Mouse (Mus musculus) left cerebral cortex, postnatal 25 days (tissue): ENCODE measurements around the gene Atp5b. TPM values are rescaled to one million over a fixed set of nuclear protein-coding genes. Genes with fewer than 3 reads are reported as not detected.
A peak's percentile ranks its signal among the peaks of the same experiment; 100 is the strongest.
"Not testable (repeated sequence)": the region's sequence is repeated elsewhere in the genome, so short reads cannot be mapped to it uniquely, and the experiment has no call there.

Experiments
- DNase-seq, 2 experiments: peaks; one replicate each; pipeline ENCODE4 v3.0.0; 2022; ENCODE audit warnings: low spot score in 2 of 2, mixed read lengths in 1 of 2
- intact Hi-C: fragments of 180-260 bp; cut with DNase I; formaldehyde crosslinking; loops from one replicate; pipeline ENCODE4 v1.15.1; 2025
- total RNA-seq, 2 experiments: library from RNA; stranded (reverse); gene quantifications; 2 replicates each; pipeline ENCODE4 v1.2.3; 2021

Atp5b gene
- total RNA-seq, result 1,000 to 10,000 TPM; 1,709 to 1,721 TPM

DNA sequence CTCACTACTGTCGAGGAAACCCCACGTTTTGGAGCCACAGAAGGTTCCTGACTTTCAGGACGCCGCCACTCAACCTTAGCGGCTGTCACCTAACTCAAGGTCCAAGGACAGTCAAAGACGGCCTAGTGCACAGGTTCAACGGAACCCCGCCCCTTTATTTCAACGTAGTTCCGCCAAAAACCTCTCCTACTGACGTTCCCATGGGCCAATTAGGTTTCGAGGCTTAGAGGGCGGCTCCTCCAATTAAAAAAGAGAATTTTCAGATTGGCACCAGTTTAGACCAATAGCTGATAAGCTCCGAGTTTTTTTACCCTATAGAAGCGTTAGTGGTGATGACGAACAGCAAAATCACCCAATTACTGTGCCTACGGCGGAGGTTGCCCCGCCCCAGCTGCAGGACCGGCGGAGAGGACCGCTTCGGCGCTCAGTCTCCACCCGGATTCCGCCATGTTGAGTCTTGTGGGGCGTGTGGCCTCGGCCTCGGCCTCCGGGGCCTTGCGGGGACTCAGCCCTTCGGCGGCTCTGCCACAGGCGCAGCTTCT lies at the start of gene Atp5b:
TSS of gene Atp5b (plus strand) at position 394 of the 542 bp plus-strand sequence.
- intact Hi-C loops, result loop anchor here (2.0 kb wide), 1 partner anchor 24 kb away; the partner anchor contains the start of gene Ptges3
- peak; percentile 99 to 100 for DNase-seq

DNA sequence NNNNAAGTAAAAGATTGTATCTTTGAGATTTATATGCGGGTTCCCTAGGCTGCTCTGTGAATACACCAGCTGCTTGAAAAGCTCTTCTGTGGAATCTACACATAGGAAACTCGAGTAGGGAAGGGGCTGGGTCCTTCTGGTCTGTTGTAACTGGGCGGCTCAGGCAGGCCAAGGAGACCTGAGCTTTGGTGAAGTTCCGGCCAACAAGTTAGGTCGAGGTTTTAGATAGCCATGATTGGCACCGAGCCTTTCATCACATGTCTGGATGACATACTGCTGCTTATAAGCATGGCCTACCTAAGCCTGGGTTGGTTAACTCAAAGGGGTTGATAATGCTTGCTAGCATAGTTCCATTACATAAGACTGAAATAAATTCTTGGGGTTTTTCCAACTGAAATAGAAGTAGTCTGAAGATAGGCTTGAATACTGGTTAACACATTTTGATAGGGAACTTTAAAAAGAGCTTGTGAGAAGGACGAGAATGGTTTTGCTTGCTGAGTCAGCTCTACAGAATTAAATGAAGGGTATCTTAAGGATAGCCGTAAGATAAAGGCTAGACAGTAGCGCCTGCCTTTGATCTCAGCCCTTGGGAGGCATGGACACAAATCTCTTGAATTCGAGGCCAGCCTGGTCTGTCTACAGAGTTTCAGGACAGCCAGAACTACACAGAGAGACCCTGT lies 46.2 kb upstream of the Atp5b start:
- peak; percentile 38 to 56 for DNase-seq
- intact Hi-C loops, result loop anchor here (2.0 kb wide), 1 partner anchor 22 kb away; the partner anchor contains the start of gene Ptges3

DNA sequence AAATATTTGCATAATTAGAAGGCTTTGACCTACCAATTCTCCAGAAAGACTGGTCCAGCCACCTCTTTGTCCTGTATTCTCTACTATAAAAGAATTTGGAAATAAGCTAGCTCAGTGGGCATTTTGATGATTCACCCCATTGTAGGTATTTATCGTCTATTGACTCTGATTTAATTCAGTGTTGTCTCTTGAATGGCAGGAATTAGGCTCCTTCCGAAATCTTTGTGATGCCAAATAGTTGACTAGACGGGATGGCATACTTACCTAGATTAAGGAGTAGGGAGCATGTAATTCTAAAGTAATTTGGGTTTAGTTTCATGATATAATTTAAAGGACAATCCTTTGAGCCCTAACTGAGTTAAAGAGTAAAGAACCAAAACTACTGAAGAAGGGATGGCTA lies 45.2 kb upstream of the Atp5b start:
- no peak for DNase-seq
- intact Hi-C loops, result loop anchor here (2.0 kb wide), 1 partner anchor 21 kb away; the partner anchor contains the start of gene Ptges3

DNA sequence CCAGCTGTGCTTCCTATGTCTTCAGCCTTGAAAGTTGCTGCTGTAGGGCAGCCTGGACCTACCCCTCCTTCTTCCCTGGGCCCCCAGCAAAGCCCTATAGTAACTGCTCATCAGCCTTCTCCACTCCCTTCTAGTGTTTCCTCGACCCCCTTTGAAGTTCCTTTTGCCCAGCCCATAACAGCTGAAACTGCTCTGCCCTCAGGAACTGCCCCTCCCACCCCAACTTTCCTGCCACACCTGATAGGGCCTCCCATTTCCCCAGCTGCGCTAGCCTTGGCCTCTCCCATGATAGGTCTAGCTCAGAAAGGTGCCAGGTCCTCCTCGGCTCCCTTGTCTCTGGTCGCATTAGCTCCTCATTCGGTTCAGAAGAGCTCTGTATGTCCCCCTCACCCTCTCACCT lies 43.9 kb upstream of the Atp5b start:
- no peak for DNase-seq
- intact Hi-C loops, result no loop called here

DNA sequence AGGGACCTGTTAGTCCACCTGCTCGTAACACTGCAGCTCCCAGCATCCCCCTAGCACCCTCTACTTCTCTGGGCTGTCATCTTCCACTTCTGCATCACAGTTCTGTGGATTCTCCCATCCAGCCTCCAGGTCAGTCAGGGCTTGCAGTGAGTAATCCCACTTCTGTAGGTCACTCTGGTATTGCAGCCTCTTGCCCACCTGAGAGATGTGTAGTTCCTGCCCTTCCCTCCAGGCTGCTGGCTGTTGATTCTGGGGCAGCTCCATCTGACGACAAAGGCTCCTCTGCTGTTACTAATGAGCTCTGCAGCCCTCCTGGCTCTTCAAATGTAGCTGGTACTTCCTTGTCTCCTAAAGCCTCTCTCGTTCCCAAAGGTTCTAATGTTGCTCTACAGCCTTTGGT lies 43.2 kb upstream of the Atp5b start:
- intact Hi-C loops, result no loop called here

DNA sequence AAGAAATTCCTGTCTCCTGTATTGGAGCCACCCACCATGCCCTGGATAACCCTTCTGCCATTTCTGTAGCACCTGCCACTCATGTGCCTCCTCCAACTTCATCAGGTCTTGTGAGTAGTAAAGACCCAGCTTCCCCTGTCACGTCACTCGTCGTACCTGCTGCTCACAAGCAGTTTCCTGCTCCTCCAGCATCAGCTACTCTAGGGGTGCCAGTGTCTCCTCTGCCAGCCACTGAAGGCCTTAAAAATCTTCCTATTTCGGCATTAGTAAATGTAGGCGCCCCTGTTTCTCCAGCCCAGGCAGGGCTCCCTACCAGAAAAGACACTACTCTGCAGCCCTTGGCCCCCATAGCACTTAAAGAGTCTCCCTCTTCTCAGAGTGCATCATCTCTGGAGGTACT lies 42.8 kb upstream of the Atp5b start:
- intact Hi-C loops, result no loop called here
- no peak for DNase-seq

More for the DNA sequence above, 43.2 kb upstream of the Atp5b start:
- no peak for DNase-seq

DNA sequence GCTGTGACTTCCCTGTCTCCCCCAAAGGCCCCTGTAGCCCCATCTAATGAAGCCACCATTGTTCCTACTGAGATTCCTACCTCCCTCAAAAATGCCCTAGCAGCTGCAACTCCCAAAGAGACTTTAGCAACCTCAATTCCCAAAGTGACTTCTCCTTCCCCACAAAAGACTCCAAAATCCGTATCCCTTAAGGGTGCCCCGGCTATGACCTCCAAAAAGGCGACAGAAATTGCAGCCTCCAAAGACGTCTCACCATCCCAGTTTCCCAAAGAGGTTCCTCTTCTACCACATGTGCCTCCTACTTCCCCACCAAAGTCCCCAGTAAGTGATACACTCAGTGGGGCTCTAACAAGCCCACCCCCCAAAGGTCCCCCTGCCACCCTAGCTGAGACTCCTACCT lies 41.4 kb upstream of the Atp5b start:
- intact Hi-C loops, result no loop called here
- DNase-seq, result no peak

DNA sequence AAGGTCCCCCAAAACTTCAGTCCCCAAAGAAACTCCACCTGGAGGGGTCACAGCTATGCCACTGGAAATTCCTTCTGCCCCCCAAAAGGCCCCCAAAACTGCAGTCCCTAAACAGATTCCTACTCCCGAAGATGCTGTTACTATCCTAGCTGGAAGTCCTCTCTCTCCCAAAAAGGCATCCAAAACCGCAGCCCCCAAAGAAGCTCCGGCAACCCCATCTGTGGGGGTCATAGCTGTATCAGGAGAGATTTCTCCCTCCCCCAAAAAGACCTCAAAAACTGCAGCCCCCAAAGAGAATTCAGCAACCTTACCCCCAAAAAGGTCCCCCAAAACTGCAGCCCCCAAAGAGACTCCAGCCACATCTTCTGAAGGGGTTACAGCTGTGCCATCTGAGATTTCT lies 40.6 kb upstream of the Atp5b start:
- intact Hi-C loops, result no loop called here
- no peak for DNase-seq

DNA sequence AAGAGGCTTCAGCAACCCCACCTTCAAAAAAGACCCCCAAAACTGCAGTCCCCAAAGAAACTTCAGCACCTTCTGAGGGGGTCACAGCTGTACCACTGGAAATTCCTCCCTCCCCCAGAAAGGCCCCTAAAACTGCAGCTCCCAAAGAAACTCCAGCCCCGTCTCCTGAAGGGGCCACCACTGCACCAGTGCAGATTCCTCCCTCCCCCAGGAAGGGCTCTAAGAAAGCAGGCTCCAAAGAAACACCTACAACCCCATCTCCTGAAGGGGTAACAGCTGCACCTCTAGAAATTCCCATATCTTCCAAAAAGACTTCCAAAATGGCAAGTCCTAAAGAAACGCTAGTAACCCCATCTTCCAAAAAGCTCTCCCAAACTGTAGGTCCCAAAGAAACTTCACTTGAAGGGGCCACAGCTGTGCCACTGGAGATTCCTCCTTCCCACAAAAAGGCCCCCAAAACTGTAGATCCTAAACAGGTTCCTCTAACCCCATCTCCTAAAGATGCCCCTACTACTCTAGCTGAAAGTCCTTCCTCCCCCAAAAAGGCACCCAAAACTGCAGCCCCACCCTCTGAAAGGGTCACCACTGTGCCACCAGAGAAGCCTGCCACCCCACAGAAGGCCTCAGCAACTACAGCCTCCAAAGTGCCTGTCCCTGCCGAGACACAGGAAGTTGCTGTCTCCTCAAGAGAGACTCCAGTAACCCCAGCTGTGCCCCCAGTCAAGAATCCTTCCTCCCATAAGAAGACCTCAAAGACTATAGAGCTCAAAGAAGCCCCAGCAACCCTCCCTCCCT lies 39.8 kb upstream of the Atp5b start:
- intact Hi-C loops, result no loop called here
- no peak for DNase-seq

DNA sequence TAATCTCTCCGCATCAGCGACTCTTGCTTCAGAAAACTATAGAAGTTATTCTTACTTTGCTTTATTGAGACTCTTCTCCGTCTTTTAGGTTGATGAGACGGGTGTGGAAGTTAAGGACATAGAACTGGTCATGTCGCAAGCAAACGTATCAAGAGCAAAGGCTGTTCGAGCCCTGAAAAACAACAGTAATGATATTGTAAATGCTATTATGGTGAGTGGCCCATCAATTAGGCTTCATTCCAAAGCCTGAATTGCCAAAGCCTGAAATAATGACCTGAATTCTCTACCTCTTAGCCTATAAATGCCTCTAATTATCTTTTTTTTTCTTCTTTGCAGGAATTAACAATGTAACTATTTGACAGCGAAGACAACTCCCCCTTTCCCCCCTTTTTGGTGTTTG lies 34.9 kb upstream of the Atp5b start:
- intact Hi-C loops, result no loop called here
- DNase-seq, result no peak

DNA sequence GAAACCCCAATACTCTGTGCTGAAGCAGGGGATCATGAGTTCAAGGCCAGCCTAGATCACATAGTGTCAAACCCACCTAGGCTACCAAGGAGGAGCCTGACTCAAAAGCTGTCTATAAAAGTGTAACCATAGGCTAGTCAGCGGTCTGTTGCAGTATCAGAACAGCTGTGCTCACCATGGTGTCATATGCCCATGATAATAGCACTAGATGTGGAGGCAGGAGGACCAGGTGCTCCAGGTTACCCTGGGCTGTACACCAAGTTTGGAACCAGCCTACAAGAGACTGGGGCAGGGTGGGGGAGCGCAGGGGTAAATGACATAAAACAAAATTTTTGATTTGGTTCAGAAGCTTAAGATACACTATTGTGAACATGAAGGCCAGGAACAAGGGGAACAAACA lies 33.3 kb upstream of the Atp5b start:
- intact Hi-C loops, result no loop called here
- DNase-seq, result no peak

DNA sequence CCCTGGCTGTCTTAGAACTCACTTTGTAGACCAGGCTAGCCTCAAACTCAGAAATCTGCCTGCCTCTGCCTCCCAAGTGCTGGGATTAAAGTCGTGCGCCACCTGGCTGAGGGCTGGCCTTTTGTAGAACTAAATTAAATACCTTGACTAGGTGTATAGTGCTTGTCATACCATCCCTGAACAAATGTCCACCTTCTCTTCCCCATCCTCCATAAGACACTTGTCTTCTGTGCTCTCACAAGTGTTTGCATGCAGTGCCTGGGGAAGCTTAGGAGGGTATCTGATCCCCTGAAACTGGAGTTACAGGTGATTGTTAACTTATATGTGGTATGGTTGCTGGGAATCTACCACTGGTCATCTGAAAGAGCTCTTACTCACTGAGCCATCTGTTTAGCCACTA lies 32.7 kb upstream of the Atp5b start:
- intact Hi-C loops, result no loop called here
- DNase-seq, result no peak

DNA sequence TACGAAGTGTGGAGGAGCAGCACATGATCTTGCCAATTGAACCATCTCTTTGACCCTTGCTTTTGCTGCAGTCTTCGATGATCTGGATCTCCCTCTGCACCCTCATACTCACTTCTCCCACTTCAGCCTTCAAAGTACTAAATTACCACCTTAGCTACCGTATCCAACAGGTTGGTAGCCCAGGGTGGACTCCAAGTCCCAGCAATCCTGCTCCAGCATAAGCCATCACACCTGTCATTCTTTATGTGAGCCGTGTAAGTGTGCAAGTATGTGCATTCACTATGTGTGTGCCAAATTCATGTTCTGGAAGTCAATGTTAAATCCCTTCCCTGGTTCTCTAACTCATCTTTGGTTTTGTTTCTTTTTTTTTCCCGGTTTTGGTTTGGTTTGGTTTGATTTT lies 31.5 kb upstream of the Atp5b start:
- intact Hi-C loops, result no loop called here
- no peak for DNase-seq

DNA sequence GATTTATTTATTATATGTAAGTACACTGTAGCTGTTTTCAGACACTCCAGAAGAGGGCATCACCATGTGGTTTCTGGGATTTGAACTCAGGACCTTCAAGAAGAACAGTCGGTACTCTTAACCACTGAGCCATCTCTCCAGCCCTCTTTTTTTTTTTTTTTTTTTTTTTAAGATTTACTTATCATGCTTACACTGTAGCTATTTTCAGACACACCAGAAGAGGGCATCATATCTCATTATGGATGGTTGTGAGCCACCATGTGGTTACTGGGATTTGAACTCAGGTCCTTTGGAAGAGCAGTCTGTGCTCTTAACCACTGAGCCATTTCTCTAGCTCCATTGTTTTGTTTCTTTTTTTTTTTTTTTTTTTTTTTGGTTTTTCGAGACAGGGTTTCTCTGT lies 30.9 kb upstream of the Atp5b start:
- intact Hi-C loops, DNase-seq: not testable (repeated sequence)

DNA sequence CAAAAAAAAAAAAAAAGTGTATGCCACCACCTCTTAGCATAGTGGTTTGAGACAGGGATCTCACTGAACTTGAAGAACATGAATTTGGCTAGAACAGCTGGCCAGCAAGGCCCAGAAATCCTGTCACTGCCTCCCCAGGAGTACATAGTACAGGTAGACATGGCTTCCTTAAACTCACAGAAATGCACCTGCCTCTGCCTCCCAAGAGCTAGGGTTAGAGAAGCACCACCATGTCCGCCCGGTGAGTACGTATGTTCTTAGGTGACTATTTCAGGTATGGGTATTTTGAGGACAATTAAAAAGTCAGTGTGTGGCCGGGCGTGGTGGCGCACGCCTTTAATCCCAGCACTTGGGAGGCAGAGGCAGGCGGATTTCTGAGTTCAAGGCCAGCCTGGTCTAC lies 30.1 kb upstream of the Atp5b start:
- intact Hi-C loops, result no loop called here
- no peak for DNase-seq

DNA sequence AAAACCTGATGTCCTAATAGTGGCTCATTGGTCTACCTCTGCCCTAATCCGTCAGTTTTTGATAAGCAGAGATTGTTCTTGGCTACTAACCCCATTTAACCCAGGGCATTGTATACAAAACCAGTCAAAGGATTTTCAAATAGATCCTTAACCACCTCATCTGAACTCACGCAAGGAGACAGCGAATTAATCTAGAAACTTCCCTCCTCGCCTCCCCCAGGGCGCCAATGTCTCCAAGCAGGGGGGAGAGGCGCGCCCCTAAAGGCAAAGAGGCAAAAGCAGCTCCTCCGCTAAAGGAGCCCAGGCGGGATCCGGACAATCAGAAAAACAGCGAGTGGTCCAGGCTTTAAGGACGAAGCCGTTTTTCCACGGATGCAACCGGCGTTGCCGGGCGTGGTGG lies 24.9 kb upstream of the Atp5b start:
- DNase-seq, result no peak
- intact Hi-C loops, result loop anchor here (2.0 kb wide), 2 partner anchors 21 to 25 kb away; partner anchors contain the start of gene Atp5b

DNA sequence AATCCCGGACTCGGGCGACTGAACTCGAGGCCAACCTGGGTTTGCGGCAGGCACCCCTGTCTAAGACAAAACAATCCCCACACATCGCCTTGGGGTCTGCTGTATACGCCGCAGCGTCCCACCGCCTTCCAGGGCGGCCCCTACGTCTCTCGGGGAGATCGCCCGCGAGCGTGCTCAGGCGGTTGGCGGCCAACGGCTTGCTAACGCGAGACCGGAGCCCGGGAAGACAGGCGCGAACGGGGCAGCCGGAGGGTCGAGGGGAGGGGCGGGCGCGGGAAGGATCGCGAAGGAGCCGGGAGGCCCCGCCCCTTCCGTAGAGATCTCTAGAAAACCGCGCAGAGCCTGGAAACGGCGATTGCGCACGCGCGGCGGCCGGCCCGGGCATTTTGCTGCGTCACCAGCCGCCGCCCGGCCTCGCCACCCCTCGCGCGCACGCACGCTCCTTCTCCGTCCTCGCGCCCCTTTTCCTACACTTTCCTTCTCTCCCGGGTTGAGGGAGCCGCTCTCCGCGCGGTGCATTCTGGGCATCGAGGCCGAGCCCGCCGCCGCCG lies 24.4 kb upstream of the Atp5b start, which contains the start of gene Ptges3:
TSS of gene Ptges3 (plus strand) at position 354 of the 551 bp plus-strand sequence.
- DNase-seq, result peak; percentile 97 to 98
- intact Hi-C loops, result loop anchor here (2.0 kb wide), 2 partner anchors 22 to 24 kb away; partner anchors contain the start of gene Atp5b

DNA sequence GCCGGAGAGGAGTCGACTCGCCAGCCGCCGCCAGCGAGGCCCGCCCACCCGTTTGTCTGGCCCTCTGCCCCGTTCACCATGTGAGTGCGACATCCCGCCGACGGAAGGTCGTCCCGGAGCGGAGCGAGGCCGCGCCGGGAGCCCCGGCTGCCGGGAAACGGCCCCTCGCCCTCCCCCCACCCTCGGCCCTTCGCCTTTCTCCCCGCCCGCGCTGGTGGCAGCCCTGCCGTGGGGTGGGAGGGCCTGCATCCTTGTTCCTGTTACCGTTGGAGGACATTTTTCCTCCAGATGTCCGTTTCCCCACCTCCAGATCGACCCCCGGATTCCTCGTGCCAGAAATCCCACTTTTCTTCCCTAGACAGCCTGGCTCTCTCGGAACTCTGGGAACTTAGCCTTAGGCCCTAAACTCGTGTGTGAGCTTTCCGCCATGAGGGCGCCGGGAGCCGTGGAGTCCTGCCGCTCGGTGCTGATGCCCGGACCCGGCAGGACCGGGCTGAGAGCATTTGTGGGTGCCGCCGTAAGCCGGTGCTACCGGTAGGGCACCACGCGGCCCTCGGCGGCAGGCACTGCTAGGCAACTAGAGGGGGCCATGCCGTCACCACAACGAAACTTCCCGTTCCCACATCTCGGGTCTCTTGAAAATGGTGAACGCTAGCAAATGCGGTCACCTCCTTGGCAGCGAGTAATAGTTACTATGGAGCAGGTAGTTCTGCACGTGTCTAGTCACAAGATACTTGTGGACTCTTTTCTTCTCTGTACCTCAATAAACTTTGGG lies 23.7 kb upstream of the Atp5b start:
- DNase-seq, result peak; percentile 47 to 51
- intact Hi-C loops, result loop anchor here (2.0 kb wide), 2 partner anchors 23 kb away; partner anchors contain the start of gene Atp5b

DNA sequence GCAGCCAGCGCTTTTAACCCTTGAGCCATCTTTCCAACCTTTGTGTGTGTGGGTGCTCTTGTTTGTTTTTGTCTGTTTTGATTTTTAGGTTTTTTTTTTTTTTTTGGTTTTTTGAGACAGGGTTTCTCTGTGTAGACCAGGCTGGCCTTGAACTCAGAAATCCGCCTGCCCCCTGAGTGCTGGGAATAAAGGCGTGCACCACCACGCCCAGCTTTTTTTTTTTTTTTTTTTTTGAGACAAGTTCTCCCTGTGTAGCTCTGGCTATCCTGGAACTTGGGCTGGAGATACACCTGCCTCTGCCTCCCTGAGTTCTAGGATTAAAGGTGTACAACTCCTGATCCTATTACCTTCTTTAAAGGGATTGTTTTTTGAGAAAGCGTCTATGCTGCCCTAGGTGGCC lies 22.0 kb upstream of the Atp5b start:
- intact Hi-C loops, result no loop called here
- DNase-seq, result no peak
